Mouse (Mus musculus) frontal cortex, adult (tissue): ENCODE measurements around the gene Disc1.

ENCODE experiments used
- ATAC-seq: cut with Nextera tagmentation; 2 replicates; pipeline ENCODE4 v1.9.2; 2017; ENCODE audit warnings: mild to moderate bottlenecking, moderate library complexity, mixed read lengths; ENCODE audit not compliant: low TSS enrichment

The Disc1 gene

GRCm38 (mm10) chr8:125306665-125307064 is 252.7 kb downstream of the Disc1 start:
- ATAC-seq = no peak

GRCm38 (mm10) chr8:125309985-125310384 is 256.0 kb downstream of the Disc1 start:
- ATAC-seq = peak; percentile 13; the same call in 1 of the 2 replicates
